Mouse (Mus musculus) CH12.LX (cell line): ENCODE results near the gene Golm1. TPM values are rescaled to one million over a fixed set of nuclear protein-coding genes. Genes with fewer than 3 reads are reported as not detected.

ENCODE experiments used
- DNase-seq: peaks from one replicate; pipeline ENCODE4 v3.0.0-alpha.2; 2013; ENCODE audit errors: extremely low read depth
- H3K27ac ChIP-seq: 2 replicates; pipeline ENCODE4 v1.5.1; 2012; ENCODE audit warnings: low read depth, mild to moderate bottlenecking, control low read depth, moderate library complexity; ENCODE audit not compliant: insufficient read depth
- H3K27me3 ChIP-seq: replicated peaks from 2 replicates; pipeline ENCODE3; 2012; ENCODE audit warnings: inconsistent platforms
- H3K36me3 ChIP-seq, 2 experiments: replicated peaks in 1 of 2; 2 replicates each; pipeline versions ENCODE3 to v1.6.1; 2012; ENCODE audit warnings: inconsistent platforms in 1 of 2, low read length in 1 of 2, mild to moderate bottlenecking in 1 of 2, mixed read lengths in 1 of 2, moderate library complexity in 1 of 2; ENCODE audit not compliant: control insufficient read depth in 1 of 2, insufficient read depth in 1 of 2
- H3K4me1 ChIP-seq, 2 experiments: 2 replicates each; pipeline ENCODE4 v1.6.1; 2012; ENCODE audit warnings: inconsistent platforms in 1 of 2, moderate library complexity in 1 of 2; ENCODE audit not compliant: insufficient read depth in 2 of 2, control insufficient read depth in 1 of 2
- H3K4me2 ChIP-seq: 2 replicates; pipeline ENCODE4 v1.6.1; 2012; ENCODE audit warnings: low read depth, mild to moderate bottlenecking, control low read depth; ENCODE audit not compliant: poor library complexity, insufficient read depth, severe bottlenecking
- H3K4me3 ChIP-seq, 3 experiments: fragments of 150-350 bp in 1 of 3; sonication (generic) in 1 of 3; replicated peaks in 1 of 3; 2 replicates each; pipeline versions ENCODE3 to v1.5.1; 2011 to 2012; ENCODE audit warnings: low read depth in 2 of 3, low read length in 2 of 3, mild to moderate bottlenecking in 2 of 3, moderate library complexity in 2 of 3, control low read depth in 1 of 3, improper control_type of control experiment in 1 of 3, inconsistent platforms in 1 of 3, mixed read lengths in 1 of 3; ENCODE audit not compliant: poor library complexity in 1 of 3
- H3K79me2 ChIP-seq: replicated peaks from 2 replicates; pipeline ENCODE4 v1.6.1; 2012; ENCODE audit warnings: mild to moderate bottlenecking, moderate library complexity; ENCODE audit not compliant: control insufficient read depth, poor library complexity, insufficient read depth, severe bottlenecking; ENCODE audit errors: extremely low read depth
- H3K9ac ChIP-seq: 2 replicates; pipeline ENCODE4 v1.6.1; 2012; ENCODE audit warnings: low read depth, mild to moderate bottlenecking, control low read depth, moderate library complexity; ENCODE audit not compliant: insufficient read depth
- H3K9me3 ChIP-seq: replicated peaks from 2 replicates; pipeline ENCODE3; 2012; ENCODE audit warnings: low read length, inconsistent platforms, mixed read lengths
- BHLHE40 ChIP-seq: IDR thresholded peaks from 2 replicates; pipeline ENCODE4 v1.6.1; 2011; ENCODE audit warnings: mild to moderate bottlenecking, low read depth, low read length, improper control_type of control experiment
- CHD2 ChIP-seq: IDR thresholded peaks from 2 replicates; pipeline ENCODE4 v1.6.1; 2011; ENCODE audit warnings: low read length, improper control_type of control experiment
- CTCF ChIP-seq, 2 experiments: IDR thresholded peaks in 1 of 2; conservative IDR thresholded peaks in 1 of 2; 2 replicates each; pipeline ENCODE4 v1.5.1; 2011 to 2012; ENCODE audit warnings: low read depth in 2 of 2, low read length in 2 of 2, improper control_type of control experiment in 1 of 2, inconsistent platforms in 1 of 2, mild to moderate bottlenecking in 1 of 2, moderate library complexity in 1 of 2
- ELF1 ChIP-seq: IDR thresholded peaks from 2 replicates; pipeline ENCODE4 v1.6.1; 2014; ENCODE audit warnings: low read depth, mild to moderate bottlenecking, inconsistent platforms, low read length, improper control_type of control experiment
- ETS1 ChIP-seq: conservative IDR thresholded peaks from 2 replicates; pipeline ENCODE4 v1.6.1; 2012; ENCODE audit warnings: low read depth, mild to moderate bottlenecking, inconsistent platforms, low read length, improper control_type of control experiment, moderate library complexity
- HCFC1 ChIP-seq: IDR thresholded peaks from 2 replicates; pipeline ENCODE4 v1.6.1; 2012; ENCODE audit warnings: low read depth, mild to moderate bottlenecking, inconsistent platforms, low read length, improper control_type of control experiment
- IRF4 ChIP-seq: IDR thresholded peaks from 2 replicates; pipeline ENCODE4 v1.6.1; 2014; ENCODE audit warnings: low read depth, mild to moderate bottlenecking, inconsistent platforms, low read length, improper control_type of control experiment
- JUN ChIP-seq: IDR thresholded peaks from 2 replicates; pipeline ENCODE4 v1.6.1; 2011; ENCODE audit warnings: low read depth, mild to moderate bottlenecking, low read length, improper control_type of control experiment, moderate library complexity; ENCODE audit not compliant: insufficient read depth
- JUND ChIP-seq: conservative IDR thresholded peaks from 2 replicates; pipeline ENCODE4 v1.6.1; 2011; ENCODE audit warnings: low read depth, low read length, improper control_type of control experiment
- KAT2A ChIP-seq: IDR thresholded peaks from 2 replicates; pipeline ENCODE4 v1.6.1; 2012; ENCODE audit warnings: low read length, improper control_type of control experiment, inconsistent platforms; ENCODE audit not compliant: insufficient replicate concordance
- MAFK ChIP-seq: IDR thresholded peaks from 2 replicates; pipeline ENCODE4 v1.6.1; 2011; ENCODE audit warnings: low read length, improper control_type of control experiment; ENCODE audit not compliant: insufficient replicate concordance
- MAX ChIP-seq: IDR thresholded peaks from 2 replicates; pipeline ENCODE4 v1.6.1; 2011; ENCODE audit warnings: low read length, improper control_type of control experiment
- MAZ ChIP-seq: IDR thresholded peaks from 2 replicates; pipeline ENCODE4 v1.6.1; 2012; ENCODE audit warnings: low read depth, mild to moderate bottlenecking, inconsistent platforms, low read length, improper control_type of control experiment, moderate library complexity
- MEF2A ChIP-seq: IDR thresholded peaks from 2 replicates; pipeline ENCODE4 v1.6.1; 2014; ENCODE audit warnings: low read depth, mild to moderate bottlenecking, inconsistent platforms, low read length, improper control_type of control experiment, borderline replicate concordance
- MXI1 ChIP-seq: IDR thresholded peaks from 2 replicates; pipeline ENCODE4 v1.6.1; 2011; ENCODE audit warnings: mild to moderate bottlenecking, low read depth, low read length, improper control_type of control experiment
- MYC ChIP-seq: IDR thresholded peaks from 2 replicates; pipeline ENCODE4 v1.6.1; 2011; ENCODE audit warnings: low read depth, mild to moderate bottlenecking, improper control_type of control experiment, low read length
- NELFE ChIP-seq: IDR thresholded peaks from 2 replicates; pipeline ENCODE4 v1.6.1; 2011; ENCODE audit warnings: low read depth, low read length, improper control_type of control experiment
- NRF1 ChIP-seq: IDR thresholded peaks from 2 replicates; pipeline ENCODE4 v1.6.1; 2014; ENCODE audit warnings: low read depth, mild to moderate bottlenecking, inconsistent platforms, low read length, improper control_type of control experiment, moderate library complexity
- PAX5 ChIP-seq: IDR thresholded peaks from 2 replicates; pipeline ENCODE4 v1.6.1; 2012; ENCODE audit warnings: low read length, inconsistent platforms, mixed read lengths
- POLR2A ChIP-seq: IDR thresholded peaks from 2 replicates; pipeline ENCODE4 v1.6.1; 2011; ENCODE audit warnings: low read depth, mild to moderate bottlenecking, improper control_type of control experiment, low read length
- POLR2AphosphoS2 ChIP-seq: IDR thresholded peaks from 2 replicates; pipeline ENCODE4 v1.6.1; 2011; ENCODE audit warnings: low read depth, low read length, improper control_type of control experiment
- RCOR1 ChIP-seq: conservative IDR thresholded peaks from 2 replicates; pipeline ENCODE4 v1.6.1; 2012; ENCODE audit warnings: low read depth, mild to moderate bottlenecking, inconsistent platforms, low read length, improper control_type of control experiment
- SIN3A ChIP-seq: IDR thresholded peaks from 2 replicates; pipeline ENCODE4 v1.6.1; 2012; ENCODE audit warnings: low read length, improper control_type of control experiment, inconsistent platforms
- SMC3 ChIP-seq: IDR thresholded peaks from 2 replicates; pipeline ENCODE4 v1.6.1; 2011; ENCODE audit warnings: low read depth, low read length, improper control_type of control experiment
- TBP ChIP-seq: conservative IDR thresholded peaks from 2 replicates; pipeline ENCODE4 v1.6.1; 2011; ENCODE audit warnings: low read depth, low read length, improper control_type of control experiment
- TCF12 ChIP-seq: IDR thresholded peaks from 2 replicates; pipeline ENCODE4 v1.6.1; 2014; ENCODE audit warnings: low read depth, mild to moderate bottlenecking, inconsistent platforms, low read length, improper control_type of control experiment
- UBTF ChIP-seq: IDR thresholded peaks from 2 replicates; pipeline ENCODE4 v1.6.1; 2012; ENCODE audit warnings: low read depth, mild to moderate bottlenecking, inconsistent platforms, low read length, improper control_type of control experiment, moderate library complexity
- USF1 ChIP-seq: IDR thresholded peaks from 2 replicates; pipeline ENCODE4 v1.6.1; 2014; ENCODE audit warnings: low read depth, mild to moderate bottlenecking, inconsistent platforms, low read length, improper control_type of control experiment
- dilution Hi-C: fragments of 300-500 bp; cut with MboI; formaldehyde crosslinking; loops from 2 replicates; pipeline ENCODE4 v1.14.3; 2020; ENCODE audit warnings: low sequenced_read_pairs; ENCODE audit not compliant: extremely low pct_unique_long_range_greater_than_20kb, extremely low pct_ligation_motif_present
- in situ Hi-C: fragments of 300-500 bp; cut with MboI; formaldehyde crosslinking; loops from 3 replicates; pipeline ENCODE4 v1.14.3; 2019; ENCODE audit warnings: low sequenced_read_pairs, low pct_ligation_motif_present, low pct_unique_long_range_greater_than_20kb, mixed read lengths
- polyA plus RNA-seq: library from polyadenylated mRNA; unstranded; fragments of >175 nt; gene quantifications from 2 replicates; pipeline ENCODE4 v1.2.1, GENCODE M21; 2012; ENCODE audit warnings: low read depth; ENCODE audit not compliant: insufficient read length
- total RNA-seq, 2 experiments: library from RNA; depleted of rRNA; stranded (reverse); fragments of 300-350 nt in 1 of 2; fragments of >200 nt in 1 of 2; gene quantifications; 2 replicates each; pipeline ENCODE4 v1.2.3; 2012 to 2014

The Golm1 gene
- total and polyA plus RNA-seq, 3 experiments = 14.3 to 18.9 (median 17.4) TPM

DNA sequence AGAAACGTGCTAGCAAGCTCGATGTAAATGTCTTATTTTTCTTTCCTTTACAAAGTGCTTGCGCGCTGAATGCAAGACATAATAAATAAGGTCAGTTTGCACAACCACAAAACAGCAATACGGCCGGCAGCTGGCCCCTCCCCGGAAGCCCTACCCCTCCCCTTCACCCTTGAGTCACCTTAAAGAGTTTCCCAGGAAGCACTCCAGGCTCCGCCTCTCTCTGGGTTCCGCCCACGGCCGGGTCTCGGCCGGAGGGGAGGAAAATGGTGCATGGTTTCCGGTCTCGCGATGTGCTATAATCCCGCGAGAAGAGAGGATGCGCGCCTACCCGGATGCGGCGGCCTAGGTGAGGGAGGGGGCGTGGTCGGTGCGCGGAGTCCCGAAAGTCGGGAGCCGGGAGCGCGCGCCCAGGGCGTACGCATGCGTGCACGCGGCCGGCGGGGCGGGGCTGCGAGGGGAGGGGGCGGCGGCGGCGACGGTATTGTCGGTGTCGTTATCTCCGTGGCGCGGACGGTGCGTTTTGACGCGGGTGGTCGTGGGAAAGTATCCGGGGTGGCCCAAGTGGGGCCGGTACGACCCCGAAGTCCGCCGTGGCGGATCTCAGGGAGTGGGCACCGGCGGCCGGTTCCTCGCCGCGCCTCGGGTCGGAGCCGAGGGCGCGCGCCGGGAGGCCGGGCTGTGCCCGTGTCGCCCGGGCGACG is 90.5 kb downstream of the Golm1 start, which contains the start of the genes Agtpbp1 and Naa35:
Agtpbp1 (minus strand) TSS at position 281 of the 701 bp plus-strand sequence.
Naa35 (plus strand) TSS at position 313 of the 701 bp plus-strand sequence.
- peaks cover 2 to 32% of the 10 kb centered on the region in 2 experiments for H3K4me1 ChIP-seq
- no peak within 1 kb of the TSS for H3K27ac ChIP-seq
- H3K4me2 ChIP-seq = peak within 1 kb of the TSS; percentile 78
- peaks cover 20 to 33% of the 10 kb centered on the region in 2 experiments for H3K36me3 ChIP-seq
- in situ Hi-C loops = no loop called here
- peak within 1 kb of the TSS; percentile 59 for H3K9ac ChIP-seq
- no peaks in the 10 kb centered on the region for H3K27me3 ChIP-seq
- dilution Hi-C loops = no loop called here
- peak within 1 kb of the TSS; percentile 73 to 94 (median 76) for H3K4me3 ChIP-seq
- no peaks in the 10 kb centered on the region for H3K9me3 ChIP-seq
- TF ChIP-seq UBTF (peak; percentile 85; the same call in 1 of the 2 replicates), RCOR1 (no peak), NELFE (peak; percentile 61), JUN (no peak), MXI1 (peak; percentile 73), SMC3 (no peak), POLR2A (peak; percentile 82), TBP (peak; percentile 81), TCF12 (peak; percentile 69), ETS1 (no peak; the same call in 1 of the 2 replicates), PAX5 (no peak), IRF4 (peak; percentile 61), HCFC1 (peak; percentile 95), KAT2A (peak; percentile 90; the same call in 1 of the 2 replicates), SIN3A (peak; percentile 30), CTCF (conservative IDR thresholded peaks at IDR 0.05 in 1 of 2, IDR thresholded peaks at IDR 0.05 in 1 of 2; ENCODE audit: low read depth in 2 of 2, low read length in 2 of 2) (no peak), BHLHE40 (no peak), MYC (no peak), MAZ (peak; percentile 90), MEF2A (peak; percentile 65; the same call in 1 of the 2 replicates), POLR2AphosphoS2 (peak; percentile 68; the same call in 1 of the 2 replicates), CHD2 (peak; percentile 100), MAX (peak; percentile 29; the same call in 1 of the 2 replicates), USF1 (no peak), JUND (no peak), NRF1 (peak; percentile 84), MAFK (no peak), ELF1 (peak; percentile 96)
- H3K79me2 ChIP-seq = peaks cover 25% of the 10 kb centered on the region
- DNase-seq = peak; percentile 99

Other genes with a start within 250 kb of the Golm1 start
- 15.0 and 19.5 TPM in 2 replicates for gene Agtpbp1, start 90.6 kb downstream of the Golm1 start, total RNA-seq (2012; rRNA removed)
- gene Agtpbp1, start 90.6 kb downstream of the Golm1 start, total RNA-seq (2014; rRNA removed) = 15.7 and 20.8 TPM in 2 replicates
- 19.4 and 21.5 TPM in 2 replicates for gene Agtpbp1, start 90.6 kb downstream of the Golm1 start, polyA plus RNA-seq
- 41.2 and 46.8 TPM in 2 replicates for gene Naa35, start 90.6 kb downstream of the Golm1 start, total RNA-seq (2012; rRNA removed)
- 56.4 and 66.4 TPM in 2 replicates for gene Naa35, start 90.6 kb downstream of the Golm1 start, total RNA-seq (2014; rRNA removed)
- gene Naa35, start 90.6 kb downstream of the Golm1 start, polyA plus RNA-seq = 60.2 and 69.6 TPM in 2 replicates
- gene 4921517D22Rik, start 18.3 kb upstream of the Golm1 start, total RNA-seq (2012; rRNA removed) = not detected in 2 replicates
- gene 4921517D22Rik, start 18.3 kb upstream of the Golm1 start, total RNA-seq (2014; rRNA removed) = not detected in 2 replicates
- not detected in 2 replicates for gene 4921517D22Rik, start 18.3 kb upstream of the Golm1 start, polyA plus RNA-seq
- gene Spata31d1a, start 34.5 kb upstream of the Golm1 start, total RNA-seq (2012; rRNA removed) = not detected in 2 replicates
- gene Spata31d1a, start 34.5 kb upstream of the Golm1 start, total RNA-seq (2014; rRNA removed) = not detected in 2 replicates
- 0.19 TPM in 1 of 2 replicates, not detected in the other for gene Spata31d1a, start 34.5 kb upstream of the Golm1 start, polyA plus RNA-seq
- gene Spata31d1b, start 36.5 kb upstream of the Golm1 start, total RNA-seq (2012; rRNA removed) = 0.13 and 0.30 TPM in 2 replicates
- 0.09 and 0.18 TPM in 2 replicates for gene Spata31d1b, start 36.5 kb upstream of the Golm1 start, total RNA-seq (2014; rRNA removed)
- gene Spata31d1b, start 36.5 kb upstream of the Golm1 start, polyA plus RNA-seq = 0.05 and 0.27 TPM in 2 replicates
- not detected in 2 replicates for gene Spata31d1d, start 55.9 kb upstream of the Golm1 start, total RNA-seq (2012; rRNA removed)
- gene Spata31d1d, start 55.9 kb upstream of the Golm1 start, total RNA-seq (2014; rRNA removed) = not detected in 2 replicates
- not detected in 2 replicates for gene Spata31d1d, start 55.9 kb upstream of the Golm1 start, polyA plus RNA-seq
- gene 1700014D04Rik, start 70.9 kb upstream of the Golm1 start, total RNA-seq (2012; rRNA removed) = not detected in 2 replicates
- gene 1700014D04Rik, start 70.9 kb upstream of the Golm1 start, total RNA-seq (2014; rRNA removed) = not detected in 2 replicates
- not detected in 2 replicates for gene 1700014D04Rik, start 70.9 kb upstream of the Golm1 start, polyA plus RNA-seq
- 15.8 and 19.6 TPM in 2 replicates for gene Isca1, start 94.0 kb upstream of the Golm1 start, total RNA-seq (2012; rRNA removed)
- gene Isca1, start 94.0 kb upstream of the Golm1 start, total RNA-seq (2014; rRNA removed) = 17.6 and 18.4 TPM in 2 replicates
- 33.2 and 41.0 TPM in 2 replicates for gene Isca1, start 94.0 kb upstream of the Golm1 start, polyA plus RNA-seq
- not detected in 2 replicates for gene Gm49354, start 106.4 kb upstream of the Golm1 start, total RNA-seq (2012; rRNA removed)
- not detected in 2 replicates for gene Gm49354, start 106.4 kb upstream of the Golm1 start, total RNA-seq (2014; rRNA removed)
- gene Gm49354, start 106.4 kb upstream of the Golm1 start, polyA plus RNA-seq = 4.5 TPM in 1 of 2 replicates, not detected in the other
- gene Tut7, start 147.3 kb upstream of the Golm1 start, total RNA-seq (2012; rRNA removed) = 17.9 and 18.1 TPM in 2 replicates
- 14.3 and 15.4 TPM in 2 replicates for gene Tut7, start 147.3 kb upstream of the Golm1 start, total RNA-seq (2014; rRNA removed)
- 21.5 and 21.6 TPM in 2 replicates for gene Tut7, start 147.3 kb upstream of the Golm1 start, polyA plus RNA-seq